ENCODE assay signal across 20 mouse cellular contexts in genomic region chr8:4312104-4312503, GRCm38 (mm10). TPM values are rescaled to one million over a fixed set of nuclear protein-coding genes. Genes with fewer than 3 reads are reported as not detected.
DNase-seq lines count a peak whose midpoint lies in the region; ATAC-seq and TF ChIP-seq lines count a peak whose summit lies in the region.
"Had no signal": no experiment of that assay in that cellular context is flagged by ENCODE, and none has a peak within 500 bp of the region (broad histone marks: within the 10 kb centered on the region; RNA-seq: fewer than 3 reads in every experiment).

No protein-coding gene starts in this region.

- no peak for DNase-seq in layer of hippocampus, adult 2 months (ENCODE audit: low spot score in 2 of 2)
- no peak for DNase-seq in layer of hippocampus, adult 11-12 months (ENCODE audit: low spot score)
- peak; percentile 84 for DNase-seq in 416B (ENCODE audit: low read depth)
- no peak for DNase-seq in lung, postnatal 36 days
- no peak for DNase-seq in frontal cortex, adult 2 months (ENCODE audit: extremely low spot score in 1 of 2, low spot score in 1 of 2)
- DNase-seq in spleen, adult 18-20 months: no peak
- DNase-seq: adrenal gland, adult 2 months; adrenal gland, postnatal 25 days; cerebellum, adult 2 months; cerebellum, postnatal 10 days; embryo, embryonic 11 days; heart, postnatal 36 days had no signal

- H3K79me2 ChIP-seq in macrophage (ENCODE audit: inconsistent target): peaks cover 100% of the 10 kb centered on the region

- no peak for TF ChIP-seq CTCF in layer of hippocampus, adult 2 months (conservative IDR thresholded peaks at IDR 0.05)

- H3K27ac ChIP-seq in layer of hippocampus, adult 2 months: peak overlapping the region; percentile 79; the same call in 1 of the 2 replicates
- H3K27ac ChIP-seq in macrophage: 0 out of 2 replicates have a peak overlapping the region, but pooled peaks have one; percentile 12
- H3K27ac ChIP-seq: embryonic facial prominence, embryonic 12.5 days; forebrain, embryonic 13.5 days; hindbrain, embryonic 12.5 days had no signal

- H3K4me3 ChIP-seq in layer of hippocampus, adult 2 months: no peak overlapping the region
- no peak overlapping the region for H3K4me3 ChIP-seq in macrophage (ENCODE audit: inconsistent target)
- H3K4me3 ChIP-seq: embryonic facial prominence, embryonic 12.5 days; forebrain, embryonic 13.5 days; heart, embryonic 12.5 days; hindbrain, embryonic 12.5 days had no signal

- peaks cover 32% of the 10 kb centered on the region for H3K36me3 ChIP-seq in macrophage (ENCODE audit: inconsistent target)

- peak; percentile 85 for ATAC-seq in common myeloid progenitor, adult 5-6 weeks (replicated peaks; ENCODE audit: low read depth, poor library complexity, severe bottlenecking)
- ATAC-seq: forebrain, embryonic 13.5 days; hindbrain, embryonic 16.5 days; inflammation-experienced regulatory T-cells, adult 6 months had no signal

RNA-seq across cellular contexts. Expression of gene Ccl25, which starts 12.9 kb away (rescaled TPM):
- 10 to 100 TPM; 24.6 to 27.5 TPM for total RNA-seq in layer of hippocampus, adult 2 months (2021)
- 9.4 and 16.7 TPM in 2 replicates for total RNA-seq in common myeloid progenitor, adult 5-6 weeks (2017)
- total RNA-seq in macrophage (2018; cell fraction: chromatin; rRNA removed): 100 to 1,000 TPM in 7 of 26 experiments, 10 to 100 TPM in 19; 28.3 to 132 (median 70.5) TPM
- total RNA-seq in macrophage (2018; cell fraction: cytosol; rRNA removed): 10 to 100 TPM in 5 of 26 experiments, 1 to 10 TPM in 21; 3.5 to 13.3 (median 6.7) TPM
- 100 to 1,000 TPM in 2 of 26 experiments, 10 to 100 TPM in 24; 25.1 to 152 (median 40.1) TPM for total RNA-seq in macrophage (2018; cell fraction: nucleus; rRNA removed)
- 7.1 to 8.6 TPM (median 7.9 TPM) in 3 replicates for polyA plus RNA-seq in macrophage (2018)
- 22.4 and 23.6 TPM in 2 replicates for polyA plus RNA-seq in frontal cortex, adult 2 months (2012; rRNA removed)

RNA-seq across cellular contexts. Expression of gene Elavl1, which starts 13.1 kb away (rescaled TPM):
- total RNA-seq in layer of hippocampus, adult 2 months (2021): 10 to 100 TPM; 78.6 to 81.1 TPM
- total RNA-seq in common myeloid progenitor, adult 5-6 weeks (2017): 93.7 and 124 TPM in 2 replicates
- 10 to 100 TPM; 38.3 to 79.1 (median 55.5) TPM for total RNA-seq in macrophage (2018; cell fraction: chromatin; rRNA removed)
- 10 to 100 TPM; 58.8 to 84.1 (median 66.9) TPM for total RNA-seq in macrophage (2018; cell fraction: cytosol; rRNA removed)
- total RNA-seq in macrophage (2018; cell fraction: nucleus; rRNA removed): 10 to 100 TPM; 37.6 to 69.2 (median 50.8) TPM
- 38.9 to 70.8 TPM (median 49.9 TPM) in 3 replicates for polyA plus RNA-seq in macrophage (2018)
- polyA plus RNA-seq in frontal cortex, adult 2 months (2012; rRNA removed): 39.9 and 40.2 TPM in 2 replicates

RNA-seq across cellular contexts. Expression of gene Timm44, which starts 36.4 kb away (rescaled TPM):
- 10 to 100 TPM; 73.9 to 78.8 TPM for total RNA-seq in layer of hippocampus, adult 2 months (2021)
- 135 and 169 TPM in 2 replicates for total RNA-seq in common myeloid progenitor, adult 5-6 weeks (2017)
- total RNA-seq in macrophage (2018; cell fraction: chromatin; rRNA removed): 100 to 1,000 TPM; 123 to 245 (median 190) TPM
- total RNA-seq in macrophage (2018; cell fraction: cytosol; rRNA removed): 10 to 100 TPM; 27.7 to 46.0 (median 36.2) TPM
- 100 to 1,000 TPM in 6 of 26 experiments, 10 to 100 TPM in 20; 57.5 to 127 (median 88.8) TPM for total RNA-seq in macrophage (2018; cell fraction: nucleus; rRNA removed)
- 41.5 to 47.7 TPM (median 45.0 TPM) in 3 replicates for polyA plus RNA-seq in macrophage (2018)
- 111 and 131 TPM in 2 replicates for polyA plus RNA-seq in frontal cortex, adult 2 months (2012; rRNA removed)

RNA-seq across cellular contexts. Expression of gene Ctxn1, which starts 53.0 kb away (rescaled TPM):
- 100 to 1,000 TPM; 515 to 555 TPM for total RNA-seq in layer of hippocampus, adult 2 months (2021)
- total RNA-seq in common myeloid progenitor, adult 5-6 weeks (2017): 2.1 and 4.9 TPM in 2 replicates
- 1 to 10 TPM in 20 of 26 experiments, under 1 TPM in 5, not detected in 1; 0.62 to 3.9 (median 1.5) TPM for total RNA-seq in macrophage (2018; cell fraction: chromatin; rRNA removed)
- total RNA-seq in macrophage (2018; cell fraction: cytosol; rRNA removed): under 1 TPM in 16 of 26 experiments, not detected in 10; 0.11 to 0.37 (median 0.23) TPM
- total RNA-seq in macrophage (2018; cell fraction: nucleus; rRNA removed): 1 to 10 TPM in 19 of 26 experiments, under 1 TPM in 6, not detected in 1; 0.44 to 3.6 (median 1.6) TPM
- not detected in 3 replicates for polyA plus RNA-seq in macrophage (2018)
- polyA plus RNA-seq in frontal cortex, adult 2 months (2012; rRNA removed): 883 and 1,085 TPM in 2 replicates

RNA-seq across cellular contexts. Expression of gene Snapc2, which starts 59.2 kb away (rescaled TPM):
- total RNA-seq in layer of hippocampus, adult 2 months (2021): 10 to 100 TPM; 27.7 to 27.8 TPM
- 15.0 and 15.3 TPM in 2 replicates for total RNA-seq in common myeloid progenitor, adult 5-6 weeks (2017)
- 10 to 100 TPM in 1 of 26 experiments, 1 to 10 TPM in 25; 1.2 to 35.4 (median 3.9) TPM for total RNA-seq in macrophage (2018; cell fraction: chromatin; rRNA removed)
- total RNA-seq in macrophage (2018; cell fraction: cytosol; rRNA removed): 10 to 100 TPM in 25 of 26 experiments, 1 to 10 TPM in 1; 9.6 to 20.7 (median 15.3) TPM
- 10 to 100 TPM in 3 of 26 experiments, 1 to 10 TPM in 23; 2.7 to 11.6 (median 6.3) TPM for total RNA-seq in macrophage (2018; cell fraction: nucleus; rRNA removed)
- polyA plus RNA-seq in macrophage (2018): 8.9 to 16.2 TPM (median 13.4 TPM) in 3 replicates
- 45.3 and 48.2 TPM in 2 replicates for polyA plus RNA-seq in frontal cortex, adult 2 months (2012; rRNA removed)
